Mouse (Mus musculus): Measurements from ENCODE around the gene Prph2. TPM values are rescaled to one million over a fixed set of nuclear protein-coding genes. Genes with fewer than 3 reads are reported as not detected.

Prph2 gene
- polyA plus RNA-seq, 1 experiment from 2014 or later, result not detected

GRCm38 (mm10) chr17:46877061-46877460 is 33.2 kb upstream of the Prph2 start:
- Histone ChIP-seq H3K9ac (ENCODE audit: low read depth, low read length) (no peak overlapping the region), H3K4me3 (ENCODE audit: low read depth, low read length) (no peak overlapping the region), H3K27ac (ENCODE audit: low read length) (no peak overlapping the region), H3K27me3 (ENCODE audit: control insufficient read depth, insufficient read depth, low read depth, low read length) (no peaks in the 10 kb centered on the region), H3K9me3 (replicated peaks; ENCODE audit: control insufficient read depth, low read length) (no peaks in the 10 kb centered on the region), H3K36me3 (ENCODE audit: control insufficient read depth, insufficient read depth) (no peaks in the 10 kb centered on the region), H3K4me1 (ENCODE audit: control insufficient read depth, low read depth, low read length) (peaks cover 6% of the 10 kb centered on the region), H3K4me2 (ENCODE audit: low read depth, low read length) (no peak overlapping the region)
- 72% methylated on average over 5 of the region's 5 CpGs for WGBS (ENCODE audit: insufficient replicate concordance)
- no peak for ATAC-seq (ENCODE audit: low read depth)

- no peak for ATAC-seq (ENCODE audit: low read depth)
- Histone ChIP-seq H3K27ac (ENCODE audit: low read length) (no peak overlapping the region), H3K9ac (ENCODE audit: low read depth, low read length) (no peak overlapping the region), H3K4me2 (ENCODE audit: low read depth, low read length) (no peak overlapping the region), H3K9me3 (replicated peaks; ENCODE audit: control insufficient read depth, low read length) (no peaks in the 10 kb centered on the region), H3K4me1 (ENCODE audit: control insufficient read depth, low read depth, low read length) (peaks cover 19% of the 10 kb centered on the region), H3K4me3 (ENCODE audit: low read depth, low read length) (no peak overlapping the region), H3K27me3 (ENCODE audit: control insufficient read depth, insufficient read depth, low read depth, low read length) (no peaks in the 10 kb centered on the region), H3K36me3 (ENCODE audit: control insufficient read depth, insufficient read depth) (no peaks in the 10 kb centered on the region)
- 47% methylated on average over 14 of the region's 14 CpGs for WGBS (ENCODE audit: insufficient replicate concordance)
These were observed 30.4 kb upstream of the Prph2 start for GRCm38 (mm10) chr17:46879841-46880311.

GRCm38 (mm10) chr17:46880322-46880721 is 29.9 kb upstream of the Prph2 start:
- no peaks in the 10 kb centered on the region for H3K9me3 ChIP-seq (replicated peaks; ENCODE audit: control insufficient read depth, low read length)
- no peak overlapping the region for H3K27ac ChIP-seq (ENCODE audit: low read length)
- H3K4me3 ChIP-seq (ENCODE audit: low read depth, low read length), result no peak overlapping the region
- no peaks in the 10 kb centered on the region for H3K36me3 ChIP-seq (ENCODE audit: control insufficient read depth, insufficient read depth)
- no peaks in the 10 kb centered on the region for H3K27me3 ChIP-seq (ENCODE audit: control insufficient read depth, insufficient read depth, low read depth, low read length)
- WGBS (ENCODE audit: insufficient replicate concordance), result 47% methylated on average over 2 of the region's 2 CpGs
- no peak overlapping the region for H3K4me2 ChIP-seq (ENCODE audit: low read depth, low read length)
- H3K4me1 ChIP-seq (ENCODE audit: control insufficient read depth, low read depth, low read length), result peaks cover 23% of the 10 kb centered on the region
- ATAC-seq (ENCODE audit: low read depth), result no peak
- H3K9ac ChIP-seq (ENCODE audit: low read depth, low read length), result no peak overlapping the region

- WGBS (ENCODE audit: insufficient replicate concordance), result 85% methylated on average over 6 of the region's 6 CpGs
- H3K9me3 ChIP-seq (replicated peaks; ENCODE audit: control insufficient read depth, low read length), result no peaks in the 10 kb centered on the region
- peaks cover 37% of the 10 kb centered on the region for H3K4me1 ChIP-seq (ENCODE audit: control insufficient read depth, low read depth, low read length)
These were observed 28.5 kb upstream of the Prph2 start for GRCm38 (mm10) chr17:46881728-46882127.

GRCm38 (mm10) chr17:46883107-46883506 is 27.2 kb upstream of the Prph2 start:
- Histone ChIP-seq H3K4me2 (ENCODE audit: low read depth, low read length) (no peak overlapping the region), H3K27me3 (ENCODE audit: control insufficient read depth, insufficient read depth, low read depth, low read length) (no peaks in the 10 kb centered on the region), H3K27ac (ENCODE audit: low read length) (no peak overlapping the region), H3K4me3 (ENCODE audit: low read depth, low read length) (no peak overlapping the region), H3K9ac (ENCODE audit: low read depth, low read length) (no peak overlapping the region), H3K4me1 (ENCODE audit: control insufficient read depth, low read depth, low read length) (peaks cover 40% of the 10 kb centered on the region), H3K36me3 (ENCODE audit: control insufficient read depth, insufficient read depth) (no peaks in the 10 kb centered on the region), H3K9me3 (replicated peaks; ENCODE audit: control insufficient read depth, low read length) (no peaks in the 10 kb centered on the region)
- no peak for ATAC-seq (ENCODE audit: low read depth)
- 71% methylated on average over 9 of the region's 9 CpGs for WGBS (ENCODE audit: insufficient replicate concordance)

More at GRCm38 (mm10) chr17:46881728-46882127, 28.5 kb upstream of the Prph2 start:
- H3K27ac ChIP-seq (ENCODE audit: low read length), result no peak overlapping the region
- ATAC-seq (ENCODE audit: low read depth), result no peak
- H3K4me3 ChIP-seq (ENCODE audit: low read depth, low read length), result no peak overlapping the region
- no peak overlapping the region for H3K9ac ChIP-seq (ENCODE audit: low read depth, low read length)
- no peaks in the 10 kb centered on the region for H3K36me3 ChIP-seq (ENCODE audit: control insufficient read depth, insufficient read depth)
- no peaks in the 10 kb centered on the region for H3K27me3 ChIP-seq (ENCODE audit: control insufficient read depth, insufficient read depth, low read depth, low read length)
- no peak overlapping the region for H3K4me2 ChIP-seq (ENCODE audit: low read depth, low read length)

- Histone ChIP-seq H3K9me3 (replicated peaks; ENCODE audit: control insufficient read depth, low read length) (no peaks in the 10 kb centered on the region), H3K4me3 (ENCODE audit: low read depth, low read length) (no peak overlapping the region), H3K27ac (ENCODE audit: low read length) (no peak overlapping the region), H3K36me3 (ENCODE audit: control insufficient read depth, insufficient read depth) (no peaks in the 10 kb centered on the region), H3K27me3 (ENCODE audit: control insufficient read depth, insufficient read depth, low read depth, low read length) (no peaks in the 10 kb centered on the region), H3K4me1 (ENCODE audit: control insufficient read depth, low read depth, low read length) (peaks cover 49% of the 10 kb centered on the region), H3K4me2 (ENCODE audit: low read depth, low read length) (no peak overlapping the region), H3K9ac (ENCODE audit: low read depth, low read length) (no peak overlapping the region)
- whole genome bisulfite sequencing (ENCODE audit: insufficient replicate concordance), result 65% methylated on average over 6 of the region's 6 CpGs
- ATAC-seq (ENCODE audit: low read depth), result no peak
These were observed 25.5 kb upstream of the Prph2 start for GRCm38 (mm10) chr17:46884766-46885165.

- no peaks in the 10 kb centered on the region for H3K27me3 ChIP-seq (ENCODE audit: control insufficient read depth, insufficient read depth, low read depth, low read length)
- peaks cover 49% of the 10 kb centered on the region for H3K4me1 ChIP-seq (ENCODE audit: control insufficient read depth, low read depth, low read length)
- H3K27ac ChIP-seq (ENCODE audit: low read length), result peak overlapping the region; percentile 58; the same call in 1 of the 2 replicates
- WGBS (ENCODE audit: insufficient replicate concordance), result 34% methylated on average over 11 of the region's 11 CpGs
- no peaks in the 10 kb centered on the region for H3K9me3 ChIP-seq (replicated peaks; ENCODE audit: control insufficient read depth, low read length)
- H3K9ac ChIP-seq (ENCODE audit: low read depth, low read length), result peak overlapping the region; percentile 36; the same call in 1 of the 2 replicates
- no peaks in the 10 kb centered on the region for H3K36me3 ChIP-seq (ENCODE audit: control insufficient read depth, insufficient read depth)
- peak overlapping the region; percentile 51 for H3K4me2 ChIP-seq (ENCODE audit: low read depth, low read length)
- H3K4me3 ChIP-seq (ENCODE audit: low read depth, low read length), result peak overlapping the region; percentile 29
- no peak for ATAC-seq (ENCODE audit: low read depth)
These were observed 24.9 kb upstream of the Prph2 start for GRCm38 (mm10) chr17:46885218-46885909.

GRCm38 (mm10) chr17:46885910-46886643 is 24.2 kb upstream of the Prph2 start:
- peak overlapping the region; percentile 36; the same call in 1 of the 2 replicates for H3K9ac ChIP-seq (ENCODE audit: low read depth, low read length)
- peaks cover 49% of the 10 kb centered on the region for H3K4me1 ChIP-seq (ENCODE audit: control insufficient read depth, low read depth, low read length)
- H3K4me3 ChIP-seq (ENCODE audit: low read depth, low read length), result peak overlapping the region; percentile 29
- ATAC-seq (ENCODE audit: low read depth), result peak; percentile 11; the same call in 1 of the 2 replicates
- H3K9me3 ChIP-seq (replicated peaks; ENCODE audit: control insufficient read depth, low read length), result no peaks in the 10 kb centered on the region
- 17% methylated on average over 17 of the region's 17 CpGs for WGBS (ENCODE audit: insufficient replicate concordance)
- H3K27ac ChIP-seq (ENCODE audit: low read length), result peak overlapping the region; percentile 58
- peak overlapping the region; percentile 51 for H3K4me2 ChIP-seq (ENCODE audit: low read depth, low read length)
- H3K27me3 ChIP-seq (ENCODE audit: control insufficient read depth, insufficient read depth, low read depth, low read length), result no peaks in the 10 kb centered on the region
- H3K36me3 ChIP-seq (ENCODE audit: control insufficient read depth, insufficient read depth), result no peaks in the 10 kb centered on the region

Data from liver, embryonic 16.5 days (tissue).